Mouse (Mus musculus) hindbrain, embryonic 15.5 days (tissue): ENCODE results near the gene Olfr622. TPM values are rescaled to one million over a fixed set of nuclear protein-coding genes. Genes with fewer than 3 reads are reported as not detected.

Experiments used
- ATAC-seq: fragments of 200-750 bp; cut with Nextera tagmentation; 2 replicates; pipeline ENCODE4 v1.8.0; 2017; ENCODE audit warnings: low read depth, moderate number of reproducible peaks, moderate TSS enrichment; ENCODE audit not compliant: low FRiP score
- H3K27ac ChIP-seq: fragments of 300-500 bp; sonication (generic); replicated peaks from 2 replicates; pipeline ENCODE4 v1.5.1; 2015; ENCODE audit warnings: mild to moderate bottlenecking, inconsistent platforms
- H3K27me3 ChIP-seq: fragments of 300-500 bp; sonication (generic); 2 replicates; pipeline ENCODE4 v1.6.1; 2015; ENCODE audit warnings: control low read depth, inconsistent platforms
- H3K36me3 ChIP-seq: fragments of 300-500 bp; sonication (generic); 2 replicates; pipeline ENCODE4 v1.6.1; 2015; ENCODE audit warnings: control low read depth, inconsistent platforms
- H3K4me1 ChIP-seq: fragments of 300-500 bp; sonication (generic); replicated peaks from 2 replicates; pipeline ENCODE4 v1.6.1; 2015; ENCODE audit warnings: control low read depth, inconsistent platforms
- H3K4me2 ChIP-seq: fragments of 300-500 bp; sonication (generic); 2 replicates; pipeline ENCODE4 v1.6.1; 2015; ENCODE audit warnings: moderate library complexity, mild to moderate bottlenecking, inconsistent platforms
- H3K4me3 ChIP-seq: fragments of 300-500 bp; sonication (generic); 2 replicates; pipeline ENCODE4 v1.5.1; 2015; ENCODE audit warnings: mild to moderate bottlenecking, inconsistent platforms
- H3K9ac ChIP-seq: fragments of 300-500 bp; sonication (generic); 2 replicates; pipeline ENCODE4 v1.6.1; 2015; ENCODE audit warnings: inconsistent platforms
- H3K9me3 ChIP-seq: fragments of 300-500 bp; sonication (generic); 2 replicates; pipeline ENCODE4 v1.6.1; 2016; ENCODE audit warnings: control low read depth, inconsistent platforms
- WGBS: fragments of 180-500 bp; shearing (Covaris S2); methylation state at CpG from one replicate; pipeline ENCODE4 v1.1.7; 2015; 5-methylcytosine and 5-hydroxymethylcytosine counted together
- polyA plus RNA-seq: library from polyadenylated mRNA; unstranded; fragments of >200 nt; fragmentation: Nextera tagmentation; extraction: Ambion mirVana; gene quantifications from 2 replicates; pipeline ENCODE4 v1.2.1, GENCODE M21; 2015

Olfr622 gene
- polyA plus RNA-seq, result not detected in 2 replicates

- H3K27me3 ChIP-seq, result no peaks in the 10 kb centered on the region
- H3K9me3 ChIP-seq, result no peaks in the 10 kb centered on the region
- no peaks in the 10 kb centered on the region for H3K36me3 ChIP-seq
- no peak within 1 kb of the TSS for H3K4me2 ChIP-seq
- 85% methylated on average over 1 of the region's 1 CpGs for WGBS
- H3K4me3 ChIP-seq, result no peak within 1 kb of the TSS
- ATAC-seq, result no peak
- H3K4me1 ChIP-seq, result no peaks in the 10 kb centered on the region
- no peak within 1 kb of the TSS for H3K27ac ChIP-seq
- H3K9ac ChIP-seq, result no peak within 1 kb of the TSS
Measured at GRCm38 (mm10) chr7:103642602-103643001, at the start of gene Olfr622. Olfr622 (minus strand) TSS chr7:103642702.

- Histone ChIP-seq H3K4me1 (no peaks in the 10 kb centered on the region), H3K36me3 (no peaks in the 10 kb centered on the region), H3K9ac (no peak within 1 kb of the TSS), H3K9me3 (no peaks in the 10 kb centered on the region), H3K27ac (no peak within 1 kb of the TSS), H3K4me2 (no peak within 1 kb of the TSS), H3K27me3 (no peaks in the 10 kb centered on the region), H3K4me3 (no peak within 1 kb of the TSS)
- ATAC-seq, result no peak
Measured at GRCm38 (mm10) chr7:103682420-103682819, 39.9 kb upstream of the Olfr622 start, which contains the start of gene Olfr625-ps1. Olfr625-ps1 (plus strand) TSS chr7:103682720.

- no peaks in the 10 kb centered on the region for H3K27me3 ChIP-seq
- H3K4me3 ChIP-seq, result no peak within 1 kb of the TSS
- no peak within 1 kb of the TSS for H3K27ac ChIP-seq
- no peak for ATAC-seq
- H3K9me3 ChIP-seq, result no peaks in the 10 kb centered on the region
- H3K9ac ChIP-seq, result no peak within 1 kb of the TSS
- 92% methylated on average over 2 of the region's 2 CpGs for WGBS
- H3K4me1 ChIP-seq, result no peaks in the 10 kb centered on the region
- H3K36me3 ChIP-seq, result no peaks in the 10 kb centered on the region
- H3K4me2 ChIP-seq, result no peak within 1 kb of the TSS
Measured at GRCm38 (mm10) chr7:103671091-103671490, 28.6 kb upstream of the Olfr622 start, which contains the start of gene Olfr624. Olfr624 (minus strand) TSS chr7:103671191.

GRCm38 (mm10) chr7:103663598-103663997 lies 21.1 kb upstream of the Olfr622 start, which contains the start of gene Olfr623:
Olfr623 (minus strand) TSS chr7:103663698.
- no peak within 1 kb of the TSS for H3K4me2 ChIP-seq
- H3K4me1 ChIP-seq, result no peaks in the 10 kb centered on the region
- no peak within 1 kb of the TSS for H3K27ac ChIP-seq
- ATAC-seq, result no peak
- no peaks in the 10 kb centered on the region for H3K9me3 ChIP-seq
- H3K9ac ChIP-seq, result no peak within 1 kb of the TSS
- no peak within 1 kb of the TSS for H3K4me3 ChIP-seq
- H3K36me3 ChIP-seq, result no peaks in the 10 kb centered on the region
- H3K27me3 ChIP-seq, result no peaks in the 10 kb centered on the region

- WGBS, result 90% methylated on average over 4 of the region's 4 CpGs
Measured at GRCm38 (mm10) chr7:103644070-103644469, 1.6 kb upstream of the Olfr622 start.

GRCm38 (mm10) chr7:103636795-103637194 lies 5.7 kb downstream of the Olfr622 start:
- Histone ChIP-seq H3K36me3 (no peaks in the 10 kb centered on the region), H3K27ac (no peak overlapping the region), H3K4me1 (no peaks in the 10 kb centered on the region), H3K9me3 (no peaks in the 10 kb centered on the region), H3K4me2 (no peak overlapping the region), H3K4me3 (no peak overlapping the region), H3K27me3 (no peaks in the 10 kb centered on the region), H3K9ac (no peak overlapping the region)
- no peak for ATAC-seq

More at GRCm38 (mm10) chr7:103644070-103644469, 1.6 kb upstream of the Olfr622 start:
- Histone ChIP-seq H3K9ac (no peak overlapping the region), H3K4me2 (no peak overlapping the region), H3K27ac (no peak overlapping the region), H3K36me3 (no peaks in the 10 kb centered on the region), H3K9me3 (no peaks in the 10 kb centered on the region), H3K4me1 (no peaks in the 10 kb centered on the region), H3K27me3 (no peaks in the 10 kb centered on the region), H3K4me3 (no peak overlapping the region)
- ATAC-seq, result no peak

GRCm38 (mm10) chr7:103612434-103612833 lies 30.1 kb downstream of the Olfr622 start, which contains the start of gene Olfr620:
Olfr620 (minus strand) TSS chr7:103612534.
- Histone ChIP-seq H3K36me3 (no peaks in the 10 kb centered on the region), H3K9ac (no peak within 1 kb of the TSS), H3K27ac (no peak within 1 kb of the TSS), H3K4me1 (no peaks in the 10 kb centered on the region), H3K4me2 (no peak within 1 kb of the TSS), H3K9me3 (no peaks in the 10 kb centered on the region), H3K4me3 (no peak within 1 kb of the TSS), H3K27me3 (no peaks in the 10 kb centered on the region)
- WGBS, result 85% methylated on average over 2 of the region's 2 CpGs
- no peak for ATAC-seq

GRCm38 (mm10) chr7:103607425-103607824 lies 35.1 kb downstream of the Olfr622 start:
- 86% methylated on average over 2 of the region's 2 CpGs for WGBS
- H3K4me1 ChIP-seq, result no peaks in the 10 kb centered on the region
- H3K36me3 ChIP-seq, result no peaks in the 10 kb centered on the region
- ATAC-seq, result no peak
- no peak overlapping the region for H3K4me3 ChIP-seq
- H3K9me3 ChIP-seq, result no peaks in the 10 kb centered on the region
- H3K27me3 ChIP-seq, result no peaks in the 10 kb centered on the region
- H3K27ac ChIP-seq, result no peak overlapping the region
- H3K4me2 ChIP-seq, result no peak overlapping the region
- H3K9ac ChIP-seq, result no peak overlapping the region

- Histone ChIP-seq H3K9ac (no peak within 1 kb of the TSS), H3K9me3 (no peaks in the 10 kb centered on the region), H3K4me1 (no peaks in the 10 kb centered on the region), H3K4me2 (no peak within 1 kb of the TSS), H3K27me3 (no peaks in the 10 kb centered on the region), H3K4me3 (no peak within 1 kb of the TSS), H3K27ac (no peak within 1 kb of the TSS), H3K36me3 (no peaks in the 10 kb centered on the region)
- ATAC-seq, result no peak
Measured at GRCm38 (mm10) chr7:103600275-103600674, 42.2 kb downstream of the Olfr622 start, which contains the start of gene Olfr619. Olfr619 (plus strand) TSS chr7:103600575.

- no peak within 1 kb of the TSS for H3K4me2 ChIP-seq
- H3K36me3 ChIP-seq, result no peaks in the 10 kb centered on the region
- no peaks in the 10 kb centered on the region for H3K4me1 ChIP-seq
- no peaks in the 10 kb centered on the region for H3K9me3 ChIP-seq
- H3K4me3 ChIP-seq, result no peak within 1 kb of the TSS
- H3K27ac ChIP-seq, result no peak within 1 kb of the TSS
- ATAC-seq, result no peak
- no peaks in the 10 kb centered on the region for H3K27me3 ChIP-seq
- 73% methylated on average over 2 of the region's 2 CpGs for WGBS
- H3K9ac ChIP-seq, result no peak within 1 kb of the TSS
Measured at GRCm38 (mm10) chr7:103589803-103590202, 52.7 kb downstream of the Olfr622 start, which contains the start of gene Olfr618. Olfr618 (plus strand) TSS chr7:103590103.

Other genes starting within 250 kb of the Olfr622 start
- not detected in 2 replicates for gene Usp17lc, start 227.6 kb downstream of the Olfr622 start, polyA plus RNA-seq
- not detected in 2 replicates for gene Olfr605, start 197.3 kb downstream of the Olfr622 start, polyA plus RNA-seq
- not detected in 2 replicates for gene Olfr606, start 193.7 kb downstream of the Olfr622 start, polyA plus RNA-seq
- gene Olfr607, start 178.6 kb downstream of the Olfr622 start, polyA plus RNA-seq, result not detected in 2 replicates
- gene Olfr608, start 172.8 kb downstream of the Olfr622 start, polyA plus RNA-seq, result not detected in 2 replicates
- not detected in 2 replicates for gene Olfr609, start 144.6 kb downstream of the Olfr622 start, polyA plus RNA-seq
- gene Olfr610, start 130.6 kb downstream of the Olfr622 start, polyA plus RNA-seq, result not detected in 2 replicates
- gene Olfr611, start 121.9 kb downstream of the Olfr622 start, polyA plus RNA-seq, result not detected in 2 replicates
- not detected in 2 replicates for gene Olfr612, start 100.0 kb downstream of the Olfr622 start, polyA plus RNA-seq
- gene Olfr613, start 94.6 kb downstream of the Olfr622 start, polyA plus RNA-seq, result not detected in 2 replicates
- gene Olfr615, start 86.6 kb downstream of the Olfr622 start, polyA plus RNA-seq, result not detected in 2 replicates
- not detected in 2 replicates for gene Olfr616, start 73.6 kb downstream of the Olfr622 start, polyA plus RNA-seq
- gene Olfr617, start 69.6 kb downstream of the Olfr622 start, polyA plus RNA-seq, result not detected in 2 replicates
- gene Olfr618, start 52.6 kb downstream of the Olfr622 start, polyA plus RNA-seq, result not detected in 2 replicates
- gene Olfr619, start 42.1 kb downstream of the Olfr622 start, polyA plus RNA-seq, result not detected in 2 replicates
- not detected in 2 replicates for gene Olfr620, start 30.2 kb downstream of the Olfr622 start, polyA plus RNA-seq
- gene Olfr623, start 21.0 kb upstream of the Olfr622 start, polyA plus RNA-seq, result not detected in 2 replicates
- gene Olfr624, start 28.5 kb upstream of the Olfr622 start, polyA plus RNA-seq, result 0.03 TPM in 1 of 2 replicates, not detected in the other
- not detected in 2 replicates for gene Olfr625-ps1, start 40.0 kb upstream of the Olfr622 start, polyA plus RNA-seq
- not detected in 2 replicates for gene Olfr243, start 72.0 kb upstream of the Olfr622 start, polyA plus RNA-seq
- not detected in 2 replicates for gene Olfr628, start 87.7 kb upstream of the Olfr622 start, polyA plus RNA-seq
- not detected in 2 replicates for gene Olfr629, start 102.2 kb upstream of the Olfr622 start, polyA plus RNA-seq
- not detected in 2 replicates for gene Olfr630, start 114.6 kb upstream of the Olfr622 start, polyA plus RNA-seq
- gene Olfr69, start 128.9 kb upstream of the Olfr622 start, polyA plus RNA-seq, result not detected in 2 replicates
- gene Olfr68, start 137.0 kb upstream of the Olfr622 start, polyA plus RNA-seq, result not detected in 2 replicates
- not detected in 2 replicates for gene Olfr67, start 149.1 kb upstream of the Olfr622 start, polyA plus RNA-seq
- gene Hbb-bt, start 171.3 kb upstream of the Olfr622 start, polyA plus RNA-seq, result 1,494 and 1,956 TPM in 2 replicates
- 4,421 and 5,872 TPM in 2 replicates for gene Hbb-bs, start 185.4 kb upstream of the Olfr622 start, polyA plus RNA-seq
- gene Hbb-bh2, start 197.8 kb upstream of the Olfr622 start, polyA plus RNA-seq, result not detected in 2 replicates
- 1.3 and 2.5 TPM in 2 replicates for gene Hbb-bh1, start 200.5 kb upstream of the Olfr622 start, polyA plus RNA-seq
- gene Hbb-y, start 210.5 kb upstream of the Olfr622 start, polyA plus RNA-seq, result 123 and 187 TPM in 2 replicates
- not detected in 2 replicates for gene Olfr66, start 243.6 kb upstream of the Olfr622 start, polyA plus RNA-seq